Mouse (Mus musculus) cerebellum, adult 18-20 months (tissue): ENCODE results near the gene Pa2g4.
A peak's percentile ranks its signal among the peaks of the same experiment; 100 is the strongest.
"Not testable (repeated sequence)": the region's sequence is repeated elsewhere in the genome, so short reads cannot be mapped to it uniquely, and the experiment has no call there.

Source experiments
- DNase-seq, 2 experiments: peaks; one replicate each; pipeline ENCODE4 v3.0.0; 2021

The Pa2g4 gene

DNA sequence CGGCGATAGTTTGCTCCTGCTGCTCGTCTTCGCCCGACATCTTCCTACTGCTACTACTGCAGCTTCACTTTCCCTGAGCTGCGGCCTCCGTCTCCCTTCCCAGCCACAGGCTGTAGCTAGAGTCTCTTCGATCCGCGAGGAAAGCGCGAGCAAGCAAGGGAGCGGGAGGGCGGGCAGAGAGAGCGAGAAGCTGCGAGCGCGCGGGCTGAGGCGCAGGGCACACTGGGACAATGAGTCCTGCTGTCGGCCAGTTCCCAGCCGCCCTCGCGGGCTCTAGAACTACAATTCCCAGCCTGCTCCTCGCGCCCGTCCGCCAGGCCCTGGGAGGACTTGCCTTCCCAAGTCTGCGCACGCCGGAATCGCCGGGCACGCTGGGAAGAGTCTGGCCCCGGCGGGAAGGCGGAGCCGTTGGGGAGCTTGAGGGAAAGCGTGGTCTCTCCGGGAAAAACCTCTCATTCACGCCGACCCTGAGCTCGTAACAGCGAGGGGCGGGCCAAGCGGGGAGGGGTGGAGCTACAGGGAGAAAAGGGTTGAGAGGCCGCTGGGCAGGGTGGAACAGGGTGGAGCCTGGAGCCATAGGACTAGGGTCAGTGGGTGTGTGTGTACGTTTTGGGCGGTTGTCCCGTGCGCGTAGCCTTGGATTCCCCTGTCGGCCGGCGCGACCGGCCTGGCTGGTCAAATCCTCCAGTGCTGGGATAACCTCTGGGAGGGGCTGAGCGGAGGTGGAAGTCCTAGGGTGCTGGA is at the start of gene Pa2g4:
Pa2g4 (minus strand) TSS at position 200 of the 744 bp plus-strand sequence.
- peak; percentile 97 to 100 for DNase-seq

DNA sequence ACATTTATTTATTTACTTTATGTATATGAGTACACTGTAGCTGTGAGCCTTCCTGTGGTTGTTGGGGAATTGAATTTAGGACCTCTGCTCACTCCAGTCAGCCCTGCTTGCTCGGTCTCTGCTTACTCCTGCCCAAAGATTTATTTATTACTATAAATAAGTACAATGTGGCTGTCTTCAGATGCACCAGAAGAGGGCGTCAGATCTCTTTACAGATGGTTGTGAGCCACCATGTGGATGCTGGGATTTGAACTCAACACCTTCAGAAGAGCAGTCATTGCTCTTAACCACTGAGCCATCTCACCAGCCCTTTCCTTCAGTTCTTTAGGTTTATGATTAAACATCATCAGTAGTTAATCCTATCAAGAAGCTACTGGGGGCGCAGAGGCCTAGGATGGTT is 49.1 kb upstream of the Pa2g4 start:
- DNase-seq: no peak

DNA sequence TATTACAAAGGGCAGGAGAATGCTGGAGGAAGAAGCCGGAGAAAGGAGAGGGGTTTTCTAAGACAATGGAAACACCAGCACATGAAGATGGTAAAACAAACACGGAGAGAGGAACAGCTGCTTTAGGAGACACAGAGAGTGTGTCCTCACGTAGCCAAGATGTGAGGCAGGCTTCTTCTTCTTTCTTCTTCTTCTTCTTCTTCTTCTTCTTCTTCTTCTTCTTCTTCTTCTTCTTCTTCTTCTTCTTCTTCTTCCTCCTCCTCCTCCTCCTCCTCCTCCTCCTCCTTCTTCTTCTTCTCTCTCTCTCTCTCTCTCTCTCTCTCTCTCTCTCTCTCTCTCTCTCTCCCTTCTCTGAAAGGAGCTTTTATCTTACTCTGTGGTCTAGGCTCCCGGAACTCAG is 48.0 kb upstream of the Pa2g4 start:
- not testable (repeated sequence) for DNase-seq

- no peak for DNase-seq
Measured at GRCm38 (mm10) chr10:128613154-128613440, 47.3 kb upstream of the Pa2g4 start.

DNA sequence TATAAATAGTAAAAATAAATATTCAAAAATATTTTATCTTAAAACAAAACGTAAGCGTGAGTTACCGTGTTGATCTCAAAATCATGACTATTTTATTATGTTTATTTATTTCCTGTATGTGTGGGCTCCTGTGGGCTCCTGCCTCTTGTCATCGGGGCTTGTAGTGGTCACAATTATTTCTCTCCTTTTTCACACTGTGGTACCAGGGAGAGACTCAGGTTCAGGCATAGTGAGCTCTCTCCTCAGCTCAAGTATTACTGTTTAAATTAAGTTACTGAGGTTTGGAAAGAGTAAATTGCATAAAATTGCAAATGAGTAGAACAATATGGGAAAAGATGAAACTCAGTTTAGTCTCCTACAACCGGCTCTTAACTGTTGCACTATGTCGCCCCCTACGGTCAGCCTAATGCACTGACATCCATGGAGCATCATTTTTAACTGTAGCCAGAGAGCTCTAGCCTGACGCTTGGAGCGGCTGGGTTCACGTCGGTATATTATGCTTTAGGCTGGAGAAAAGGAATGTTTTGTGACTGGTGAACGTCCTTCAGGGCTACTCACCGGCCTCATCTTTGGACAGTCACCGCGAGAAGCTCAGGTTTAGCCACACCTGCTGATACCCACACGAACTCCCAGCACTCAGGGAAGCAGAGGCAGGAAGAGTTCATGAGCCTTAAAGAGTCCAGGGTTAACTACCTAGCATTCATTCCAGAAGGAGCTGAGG is 46.8 kb upstream of the Pa2g4 start:
- peak; percentile 76 to 84 for DNase-seq

DNA sequence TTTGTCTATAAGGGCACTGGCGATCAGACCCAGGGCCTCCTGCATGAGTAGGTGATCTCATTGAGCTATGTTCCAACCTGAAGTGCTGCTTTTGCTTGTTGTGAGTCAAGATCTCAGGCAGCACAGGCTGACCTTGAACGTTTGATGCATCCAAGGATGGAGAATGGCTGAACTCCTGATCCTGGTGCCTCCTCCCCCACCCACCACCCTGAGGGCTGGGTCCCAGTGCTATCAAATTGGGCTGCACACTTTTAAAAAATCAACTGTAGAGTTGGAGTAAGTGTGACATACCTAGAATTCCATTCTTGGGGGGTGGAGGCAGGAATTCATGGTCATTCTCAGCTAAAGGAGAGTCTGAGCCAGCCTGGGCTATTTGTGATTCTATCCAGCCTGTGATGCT is 40.7 kb upstream of the Pa2g4 start:
- DNase-seq: no peak

- no peak for DNase-seq
Measured at GRCm38 (mm10) chr10:128602470-128603128, 36.8 kb upstream of the Pa2g4 start.

- no peak for DNase-seq
Measured at GRCm38 (mm10) chr10:128601499-128601898, 35.7 kb upstream of the Pa2g4 start.

DNA sequence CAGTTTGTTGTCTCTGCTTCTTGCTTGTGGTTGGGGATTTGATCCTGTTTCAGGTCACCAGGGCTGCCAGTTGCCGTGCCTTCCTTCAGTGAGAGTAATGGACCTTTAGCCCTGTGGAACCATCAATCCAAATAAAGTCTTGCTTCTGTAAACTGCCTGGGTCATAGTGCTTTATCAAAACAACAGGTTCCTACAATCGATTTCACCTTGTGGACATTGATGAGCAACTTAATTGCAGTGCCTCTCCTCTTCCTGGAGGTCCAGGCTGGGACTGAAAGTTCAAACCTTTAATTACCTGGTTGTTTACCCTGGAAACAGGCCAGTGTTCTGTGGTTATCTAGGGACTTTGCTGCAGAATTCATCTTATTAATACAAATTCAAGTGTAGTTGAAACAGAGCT is 32.7 kb upstream of the Pa2g4 start:
- DNase-seq: no peak

DNA sequence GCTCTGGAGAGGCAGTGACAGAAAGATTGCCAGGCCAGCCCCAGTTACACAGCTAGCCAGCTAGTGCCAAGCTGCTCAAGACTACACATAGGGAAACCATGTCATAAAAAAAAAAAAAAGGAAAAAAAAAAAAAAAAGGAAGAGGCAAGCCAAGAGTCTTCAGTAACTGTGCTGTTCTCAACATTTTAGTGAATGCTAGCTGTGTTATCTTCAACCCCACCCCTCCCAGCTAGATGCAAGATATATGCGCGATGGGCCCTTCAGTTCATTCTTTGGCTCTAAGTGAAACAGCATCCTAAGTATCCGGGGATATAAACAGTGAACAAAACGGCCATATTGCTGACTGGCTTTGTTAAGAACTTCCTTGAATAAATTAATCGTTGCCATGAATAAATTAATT is 27.0 kb upstream of the Pa2g4 start:
- DNase-seq: no peak

GRCm38 (mm10) chr10:128591436-128591835 is 25.6 kb upstream of the Pa2g4 start:
- no peak for DNase-seq

DNA sequence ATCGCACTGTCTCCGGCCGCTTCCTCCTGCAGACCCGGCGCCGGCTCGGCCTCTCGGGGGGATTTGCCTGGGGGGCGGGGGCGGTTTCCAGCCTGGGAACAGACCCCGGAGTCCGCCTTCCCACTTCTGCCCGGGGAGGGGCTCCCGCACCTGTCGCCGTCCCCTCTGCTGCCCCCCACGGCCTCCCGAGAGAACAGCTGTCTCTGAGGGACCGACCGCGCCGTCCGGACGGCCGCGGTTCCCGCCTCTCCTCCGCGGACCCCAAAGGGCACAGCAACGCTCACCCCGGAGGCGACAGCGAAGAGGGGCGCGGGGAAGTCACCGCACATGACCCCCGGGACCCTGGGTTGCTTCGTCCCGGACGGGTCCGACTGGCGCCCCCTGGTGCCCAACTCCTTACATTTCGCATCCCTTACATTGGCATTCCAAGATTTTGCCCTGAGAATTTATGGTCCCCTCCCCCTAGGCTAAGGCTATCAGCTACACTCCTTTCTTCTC is 24.5 kb upstream of the Pa2g4 start:
- DNase-seq: peak; percentile 64 to 81

GRCm38 (mm10) chr10:128589464-128590192 is 23.8 kb upstream of the Pa2g4 start, which contains the start of gene Erbb3:
Erbb3 (minus strand) TSS chr10:128589652.
- DNase-seq: peak; percentile 26 to 49

DNA sequence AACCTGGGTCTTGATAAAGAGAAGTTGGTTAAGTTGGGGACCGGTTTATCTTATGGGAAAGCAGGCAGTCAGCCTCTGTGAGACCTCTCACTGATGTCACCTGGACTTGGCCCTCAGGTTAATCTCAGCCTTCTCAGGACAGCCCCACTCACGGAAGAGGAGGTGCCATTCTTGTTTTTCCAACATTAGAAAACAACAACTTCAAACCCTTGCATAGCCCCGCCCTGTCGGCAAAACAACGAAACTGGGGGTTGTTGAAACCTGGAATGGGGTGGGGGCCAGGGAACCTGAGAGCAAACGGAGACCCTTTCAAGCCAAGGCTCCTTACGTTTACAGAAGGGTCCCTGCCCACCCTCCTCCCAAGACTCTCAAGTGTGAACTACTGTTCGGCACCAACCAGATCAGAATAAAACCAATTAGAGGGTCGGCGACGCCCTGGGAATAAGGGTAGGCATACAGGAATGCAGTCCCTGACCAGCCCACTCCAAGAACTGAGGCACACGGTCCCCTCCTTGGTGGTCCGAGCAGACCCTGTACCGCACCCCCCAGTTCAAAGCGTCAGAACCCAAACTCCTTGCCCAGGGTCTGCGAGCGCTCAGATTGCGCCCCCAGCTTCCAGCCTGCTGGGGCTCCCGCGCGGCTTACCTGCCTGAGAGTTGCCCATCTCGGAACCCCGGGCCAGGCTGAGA is 23.1 kb upstream of the Pa2g4 start:
- no peak for DNase-seq

GRCm38 (mm10) chr10:128588136-128588535 is 22.3 kb upstream of the Pa2g4 start:
- no peak for DNase-seq

DNA sequence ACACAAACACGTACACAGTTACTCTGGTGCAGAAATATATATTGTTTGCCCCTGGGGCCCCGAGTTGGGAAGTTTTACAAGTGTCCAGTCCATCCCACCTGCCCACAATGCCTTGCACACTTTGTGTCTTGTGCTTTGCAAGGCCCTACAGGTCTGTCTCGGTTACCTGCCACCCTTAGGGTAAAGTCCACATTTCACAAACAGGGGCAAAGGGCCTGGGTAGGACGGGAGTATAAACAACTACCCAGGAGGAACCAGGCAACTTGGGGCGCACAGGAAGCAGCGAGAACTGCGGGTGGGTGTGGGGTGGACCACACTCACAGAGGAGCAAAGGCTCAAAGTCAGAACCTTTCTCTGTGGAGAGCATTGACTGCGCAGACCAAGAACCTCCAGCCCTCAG is 21.9 kb upstream of the Pa2g4 start:
- DNase-seq: no peak

- DNase-seq: no peak
Measured at GRCm38 (mm10) chr10:128587120-128587519, 21.3 kb upstream of the Pa2g4 start.

DNA sequence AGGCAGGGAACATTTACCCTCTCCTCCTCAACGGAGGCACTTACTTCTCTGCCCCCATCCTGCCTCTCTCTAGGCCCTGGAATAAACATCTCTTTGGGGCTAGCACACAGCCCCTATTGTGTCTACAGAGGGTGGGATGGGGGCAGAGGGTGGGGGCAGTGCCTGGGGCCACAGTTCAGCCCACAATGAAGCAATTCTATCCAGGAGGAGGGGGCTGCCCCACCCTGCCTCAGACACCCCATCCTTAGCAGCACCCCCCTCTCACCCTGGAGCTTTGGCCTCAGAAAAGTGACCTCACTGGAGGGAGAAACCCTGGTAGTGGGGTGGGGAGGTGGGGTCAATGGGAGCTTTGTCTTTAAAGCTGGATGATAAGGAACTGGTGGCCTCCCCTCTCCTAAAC is 20.8 kb upstream of the Pa2g4 start:
- no peak for DNase-seq

DNA sequence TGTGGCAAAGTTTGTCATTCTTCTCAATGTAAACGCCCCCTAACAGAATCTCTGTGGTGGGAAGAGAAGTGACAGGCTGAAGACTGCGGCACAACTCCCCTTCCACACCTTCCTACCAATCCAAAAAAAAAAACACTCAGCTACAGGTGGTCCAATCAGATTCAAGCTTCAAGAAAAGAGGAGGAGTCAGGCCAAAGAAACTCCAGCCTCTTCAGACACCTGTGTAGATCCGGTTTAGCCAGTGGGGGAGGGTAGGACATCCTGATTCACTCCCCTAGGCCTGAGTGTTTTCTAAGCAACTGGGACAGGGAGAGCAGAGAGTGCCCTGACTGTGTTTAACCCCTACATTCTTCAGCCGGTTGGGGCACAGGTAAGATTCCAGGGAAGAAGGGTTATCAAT is 18.6 kb upstream of the Pa2g4 start:
- DNase-seq: no peak

DNA sequence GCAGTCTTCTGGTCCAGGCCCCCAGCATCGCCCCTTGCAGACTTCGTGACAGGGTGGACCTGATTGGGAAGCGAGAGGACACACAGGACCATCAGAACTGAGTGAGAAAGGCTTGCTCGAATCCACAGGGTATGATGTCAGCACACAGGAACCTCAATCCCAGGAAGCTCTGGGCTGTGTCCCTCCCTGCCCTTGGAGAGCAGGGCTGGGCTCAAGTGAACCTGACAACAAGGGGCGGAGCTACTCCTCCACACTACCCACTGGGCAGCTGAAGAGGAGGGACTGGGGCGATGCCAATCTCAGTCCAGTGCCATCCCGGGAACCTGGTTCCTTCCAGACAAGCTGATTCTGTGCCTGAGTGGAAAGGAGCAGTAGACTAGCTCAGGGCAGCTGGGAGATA is 17.9 kb upstream of the Pa2g4 start:
- peak; percentile 58 to 61 for DNase-seq

- no peak for DNase-seq
Measured at GRCm38 (mm10) chr10:128579731-128580130, 13.9 kb upstream of the Pa2g4 start.

GRCm38 (mm10) chr10:128579298-128579697 is 13.5 kb upstream of the Pa2g4 start:
- DNase-seq: no peak

- DNase-seq: no peak
Measured at GRCm38 (mm10) chr10:128578330-128578729, 12.5 kb upstream of the Pa2g4 start.
